Mouse (Mus musculus) midbrain, embryonic 13.5 days (tissue): ENCODE results near the gene Sema5b. TPM values are rescaled to one million over a fixed set of nuclear protein-coding genes. Genes with fewer than 3 reads are reported as not detected.

Experiments
- ATAC-seq: fragments of 200-750 bp; cut with Nextera tagmentation; 2 replicates; pipeline ENCODE4 v1.8.0; 2017; ENCODE audit warnings: mild to moderate bottlenecking, moderate TSS enrichment, moderate library complexity
- H3K27ac ChIP-seq: fragments of 300-500 bp; sonication (generic); 2 replicates; pipeline ENCODE4 v1.5.1; 2015; ENCODE audit warnings: inconsistent platforms, mild to moderate bottlenecking, moderate library complexity
- H3K27me3 ChIP-seq: fragments of 300-500 bp; sonication (generic); 2 replicates; pipeline ENCODE4 v1.6.1; 2015; ENCODE audit warnings: mild to moderate bottlenecking, inconsistent platforms
- H3K36me3 ChIP-seq: fragments of 300-500 bp; sonication (generic); 2 replicates; pipeline ENCODE4 v1.6.1; 2015; ENCODE audit warnings: mild to moderate bottlenecking, inconsistent platforms
- H3K4me1 ChIP-seq: fragments of 300-500 bp; sonication (generic); replicated peaks from 2 replicates; pipeline ENCODE4 v1.6.1; 2015; ENCODE audit warnings: inconsistent platforms
- H3K4me2 ChIP-seq: fragments of 300-500 bp; sonication (generic); replicated peaks from 2 replicates; pipeline ENCODE4 v1.6.1; 2015; ENCODE audit warnings: moderate library complexity, mild to moderate bottlenecking, inconsistent platforms
- H3K4me3 ChIP-seq: fragments of 300-500 bp; sonication (generic); replicated peaks from 2 replicates; pipeline ENCODE4 v1.5.1; 2015; ENCODE audit warnings: mild to moderate bottlenecking, inconsistent platforms
- H3K9ac ChIP-seq: fragments of 300-500 bp; sonication (generic); replicated peaks from 2 replicates; pipeline ENCODE4 v1.6.1; 2015; ENCODE audit warnings: mild to moderate bottlenecking, inconsistent platforms
- H3K9me3 ChIP-seq: fragments of 300-500 bp; sonication (generic); 2 replicates; pipeline ENCODE4 v1.6.1; 2016; ENCODE audit warnings: mild to moderate bottlenecking, inconsistent platforms
- WGBS: fragments of 180-500 bp; shearing (Covaris S2); methylation state at CpG from one replicate; pipeline ENCODE4 v1.1.7; 2015; 5-methylcytosine and 5-hydroxymethylcytosine counted together
- polyA plus RNA-seq: library from polyadenylated mRNA; unstranded; fragments of >200 nt; fragmentation: Nextera tagmentation; extraction: Ambion mirVana; gene quantifications from 2 replicates; pipeline ENCODE4 v1.2.1, GENCODE M21; 2015

The Sema5b gene
- polyA plus RNA-seq, 1 experiment from 2014 or later = 43.6 TPM

DNA sequence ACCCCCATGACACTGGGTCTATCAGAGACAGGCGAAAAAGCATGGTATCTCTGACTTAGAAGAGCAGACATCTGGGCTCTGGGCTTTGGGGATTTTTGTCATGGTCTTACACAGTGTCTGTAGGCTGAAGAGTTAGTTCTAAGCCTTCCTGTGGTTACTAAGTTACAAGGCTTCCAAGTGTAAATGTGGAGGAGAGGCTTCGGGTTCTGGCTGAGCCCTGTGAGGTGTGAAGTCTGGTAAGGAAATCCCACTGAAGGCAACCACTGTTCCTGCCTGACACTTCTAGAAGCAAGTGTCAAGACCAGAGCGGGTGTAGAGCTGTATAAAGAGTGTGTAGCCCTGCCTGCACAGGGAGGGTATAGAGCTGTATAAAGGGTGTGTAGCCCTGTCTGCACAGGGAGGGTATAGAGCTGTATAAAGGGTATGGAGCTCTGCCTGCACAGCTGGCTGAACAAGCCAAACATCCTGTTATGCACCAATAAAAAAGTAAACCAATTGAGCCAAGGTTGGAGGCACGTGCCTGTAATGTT is 42.7 kb downstream of the Sema5b start:
- no peak overlapping the region for H3K27ac ChIP-seq
- H3K9me3 ChIP-seq = no peaks in the 10 kb centered on the region
- H3K36me3 ChIP-seq = no peaks in the 10 kb centered on the region
- ATAC-seq = no peak
- no peak overlapping the region for H3K9ac ChIP-seq
- 74% methylated on average over 4 of the region's 4 CpGs for WGBS
- no peak overlapping the region for H3K4me3 ChIP-seq
- H3K4me1 ChIP-seq = peaks cover 87% of the 10 kb centered on the region
- no peak overlapping the region for H3K4me2 ChIP-seq
- H3K27me3 ChIP-seq = no peaks in the 10 kb centered on the region

DNA sequence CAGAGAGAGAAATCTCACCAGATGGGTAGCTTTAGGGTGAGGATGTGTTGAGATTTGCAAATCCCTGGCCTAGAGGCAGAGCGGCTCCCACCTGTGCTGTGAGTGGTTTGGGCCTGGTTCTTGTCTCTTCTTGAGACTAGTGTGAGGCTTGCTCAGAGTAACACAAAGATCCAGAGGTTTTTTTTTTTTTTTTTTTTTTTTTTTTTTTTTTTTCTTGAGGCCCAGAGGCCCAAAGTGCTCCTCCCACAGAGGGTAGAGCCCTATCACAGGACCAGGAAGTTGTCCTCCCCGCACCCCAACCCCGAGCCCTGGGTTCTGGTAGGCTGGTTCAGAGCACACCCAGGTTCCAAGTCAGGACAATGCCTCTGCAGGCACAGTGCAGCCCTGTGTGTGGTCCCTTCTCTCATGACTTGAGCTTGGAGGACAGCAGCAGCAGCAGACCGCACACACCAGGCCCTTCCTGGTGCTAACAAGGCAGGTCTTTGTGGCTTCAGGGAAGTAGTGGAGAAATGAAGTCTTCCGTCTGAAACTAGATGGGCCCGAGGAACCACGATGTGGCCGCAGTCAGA is 44.3 kb downstream of the Sema5b start:
- 34% methylated on average over 8 of the region's 8 CpGs for WGBS
- Histone ChIP-seq H3K4me2 (no peak overlapping the region), H3K27me3 (no peaks in the 10 kb centered on the region), H3K9ac (no peak overlapping the region), H3K9me3 (no peaks in the 10 kb centered on the region), H3K36me3 (no peaks in the 10 kb centered on the region), H3K27ac (peak overlapping the region; percentile 51; the same call in 1 of the 2 replicates), H3K4me1 (peaks cover 97% of the 10 kb centered on the region), H3K4me3 (no peak overlapping the region)
- 0 out of 2 replicates have a peak, but pooled peaks have one; percentile 1 for ATAC-seq

DNA sequence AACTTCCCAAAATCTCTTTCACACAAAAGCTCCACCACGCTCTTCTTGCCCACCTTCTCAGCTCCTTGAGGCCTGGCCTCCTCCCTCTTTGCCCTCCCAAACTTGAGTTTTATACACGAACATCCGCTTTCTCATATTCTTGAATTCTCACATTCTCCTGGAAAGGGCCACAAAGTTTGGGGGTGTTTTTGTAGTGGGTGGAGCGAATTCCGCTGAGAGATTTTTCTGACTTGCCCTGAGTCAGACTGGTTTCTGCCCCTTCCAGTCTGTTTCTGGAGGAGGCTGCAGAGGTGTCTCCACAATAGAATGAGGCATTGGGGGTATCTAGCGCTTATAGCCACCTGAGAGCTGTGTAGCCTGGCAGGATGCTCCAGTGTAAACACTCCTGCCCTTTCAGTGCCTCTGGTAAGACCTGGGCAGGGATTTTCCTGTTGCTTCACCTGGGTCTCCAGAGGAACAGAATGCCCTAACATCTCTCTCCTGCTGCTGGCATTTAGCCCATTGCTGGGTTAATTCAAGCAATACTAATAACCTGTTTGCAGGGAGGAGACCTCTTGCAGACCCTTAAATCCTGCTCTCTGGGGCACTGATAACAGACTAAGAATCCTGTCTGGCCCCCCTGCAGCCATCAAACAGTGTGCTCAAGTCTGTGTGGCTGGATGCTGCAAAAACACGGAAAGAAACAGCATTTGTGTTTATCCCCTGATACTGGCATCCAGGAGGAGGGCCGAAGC is 46.3 kb downstream of the Sema5b start:
- no peak for ATAC-seq
- Histone ChIP-seq H3K27me3 (no peaks in the 10 kb centered on the region), H3K36me3 (no peaks in the 10 kb centered on the region), H3K4me3 (peak overlapping the region; percentile 1; the same call in 1 of the 2 replicates), H3K9ac (peak overlapping the region; percentile 6), H3K4me1 (peaks cover 93% of the 10 kb centered on the region), H3K4me2 (peak overlapping the region; percentile 46), H3K27ac (peak overlapping the region; percentile 89), H3K9me3 (no peaks in the 10 kb centered on the region)
- 33% methylated on average over 8 of the region's 8 CpGs for WGBS

DNA sequence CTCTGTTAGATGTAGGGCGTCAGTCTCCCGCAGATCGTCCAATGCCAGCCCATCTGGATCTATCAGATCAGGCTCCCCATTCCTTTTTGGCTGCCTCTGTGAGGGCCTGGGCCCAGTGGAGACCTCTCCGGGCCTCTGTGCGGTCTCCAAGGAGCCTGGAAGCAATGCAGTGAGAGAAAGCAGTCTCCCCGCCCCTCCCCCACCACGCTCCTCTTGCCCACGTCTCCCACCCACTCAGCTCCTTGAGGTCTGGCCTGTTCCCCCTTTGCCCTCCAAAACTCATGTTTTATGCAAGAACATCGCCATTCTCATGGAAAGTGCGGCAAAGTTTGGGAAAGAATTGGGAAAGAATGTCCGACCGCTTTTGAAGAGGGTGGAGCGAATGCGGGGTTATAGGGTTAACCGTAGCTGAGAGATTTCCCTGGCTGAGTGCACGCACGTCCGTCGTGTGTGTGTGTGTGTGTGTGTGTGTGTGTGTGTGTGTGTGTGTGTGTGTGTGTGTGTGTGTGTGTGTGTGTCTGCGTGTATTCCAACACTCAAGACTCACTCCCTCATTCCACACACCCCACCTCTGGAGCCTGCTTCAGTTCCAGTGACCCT is 47.0 kb downstream of the Sema5b start:
- ATAC-seq = peak; percentile 75
- WGBS = under 1% methylated on average over 18 of the region's 20 CpGs
- H3K4me3 ChIP-seq = peak overlapping the region; percentile 1; the same call in 1 of the 2 replicates

DNA sequence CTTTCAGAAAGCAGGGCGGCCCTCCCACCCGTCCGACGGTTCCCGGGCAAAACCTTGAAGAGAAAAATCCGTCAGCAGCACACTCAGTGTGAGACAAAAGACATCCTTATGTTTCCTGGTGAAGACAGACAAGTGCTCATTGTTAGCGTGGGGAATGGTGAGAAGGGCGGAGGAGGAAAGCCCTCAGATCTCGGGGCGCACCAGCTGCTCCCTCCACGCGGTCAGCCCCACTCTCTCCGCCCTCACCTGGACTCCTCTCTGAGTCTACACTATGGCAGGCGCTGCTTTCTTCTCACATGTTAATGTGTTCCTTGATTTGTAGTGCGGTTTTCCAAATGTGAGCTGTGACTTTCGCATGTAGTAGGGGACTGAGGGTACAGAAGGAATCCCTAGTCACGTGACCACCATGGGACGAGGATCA is 47.8 kb downstream of the Sema5b start:
- WGBS = 4% methylated on average over 18 of the region's 18 CpGs
- no peaks in the 10 kb centered on the region for H3K9me3 ChIP-seq
- no peak overlapping the region; the same call in 1 of the 2 replicates for H3K9ac ChIP-seq
- peaks cover 5% of the 10 kb centered on the region for H3K36me3 ChIP-seq
- ATAC-seq = peak; percentile 7; the same call in 1 of the 2 replicates
- H3K27ac ChIP-seq = peak overlapping the region; percentile 89
- H3K4me2 ChIP-seq = peak overlapping the region; percentile 40
- peaks cover 88% of the 10 kb centered on the region for H3K4me1 ChIP-seq
- H3K27me3 ChIP-seq = no peaks in the 10 kb centered on the region
- H3K4me3 ChIP-seq = 0 out of 2 replicates have a peak overlapping the region, but pooled peaks have one; percentile 8

More for the DNA sequence above, 47.0 kb downstream of the Sema5b start:
- Histone ChIP-seq H3K9ac (peak overlapping the region; percentile 6; the same call in 1 of the 2 replicates), H3K4me1 (peaks cover 94% of the 10 kb centered on the region), H3K9me3 (no peaks in the 10 kb centered on the region), H3K36me3 (no peaks in the 10 kb centered on the region), H3K4me2 (peak overlapping the region; percentile 46), H3K27me3 (no peaks in the 10 kb centered on the region), H3K27ac (peak overlapping the region; percentile 89)

DNA sequence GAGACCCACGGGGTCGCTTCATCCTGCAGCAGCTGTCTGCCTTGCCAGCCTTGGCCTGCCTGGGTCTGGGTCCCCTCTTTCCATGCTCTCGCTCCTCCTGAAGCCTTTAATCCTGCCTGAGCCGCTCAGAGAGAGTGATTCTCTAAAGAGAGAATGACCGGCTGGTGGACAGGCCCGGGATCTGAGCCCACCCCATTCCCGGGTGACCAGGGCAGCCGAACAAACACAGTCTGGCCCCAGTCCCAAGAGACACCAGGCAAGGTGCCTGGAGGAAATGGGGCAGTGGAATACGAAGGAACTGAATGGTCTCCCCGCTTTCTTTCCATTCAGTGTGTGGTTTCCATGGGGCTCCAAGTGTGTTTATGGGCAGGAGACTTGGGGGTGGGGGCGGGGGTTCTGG is 50.8 kb downstream of the Sema5b start:
- Histone ChIP-seq H3K9me3 (no peaks in the 10 kb centered on the region), H3K4me2 (peak overlapping the region; percentile 32), H3K27ac (peak overlapping the region; percentile 65), H3K9ac (peak overlapping the region; percentile 42; the same call in 1 of the 2 replicates), H3K36me3 (peaks cover 6% of the 10 kb centered on the region), H3K4me3 (no peak overlapping the region), H3K27me3 (no peaks in the 10 kb centered on the region), H3K4me1 (peaks cover 84% of the 10 kb centered on the region)
- WGBS = 9% methylated on average over 11 of the region's 11 CpGs
- peak; percentile 31; the same call in 1 of the 2 replicates for ATAC-seq

DNA sequence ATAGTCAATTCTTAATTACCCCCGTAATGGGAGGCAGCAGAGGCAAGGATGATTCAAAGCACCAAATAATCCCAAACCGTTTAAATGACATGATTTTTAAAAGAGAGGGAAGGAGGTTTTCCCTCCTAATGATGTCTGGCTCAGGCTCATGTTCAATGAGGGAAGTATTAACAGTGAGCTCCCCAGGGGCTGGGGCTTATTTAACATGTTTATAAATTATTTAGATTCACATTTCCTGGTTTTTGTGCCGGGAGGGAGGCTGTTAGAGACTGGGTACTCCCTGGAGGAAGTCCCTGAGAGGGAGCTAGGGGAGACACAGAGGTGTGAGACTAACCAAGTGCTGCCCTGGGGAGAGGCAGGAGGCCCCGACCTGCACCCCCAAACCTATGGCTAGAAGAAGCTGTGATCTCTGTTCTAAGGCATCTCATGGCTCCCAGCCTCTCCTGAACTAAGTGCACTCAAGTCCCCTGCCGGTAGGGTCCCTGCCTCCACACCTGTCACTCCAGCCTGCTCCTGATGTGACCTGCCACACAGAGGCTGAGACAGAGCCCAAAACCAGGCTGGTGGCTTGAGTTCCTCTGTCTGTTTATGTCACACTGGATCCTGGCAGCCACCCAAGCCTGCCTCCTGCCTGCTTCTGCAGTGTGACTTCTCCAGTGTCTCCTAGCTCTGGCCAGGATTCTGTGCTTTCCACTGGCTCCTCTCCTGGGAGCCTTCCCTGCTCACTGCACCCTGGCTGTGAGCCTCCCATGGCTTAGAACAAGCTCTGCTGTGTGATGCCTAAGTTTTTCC is 51.5 kb downstream of the Sema5b start:
- Histone ChIP-seq H3K4me3 (no peak overlapping the region), H3K27me3 (no peaks in the 10 kb centered on the region), H3K4me2 (peak overlapping the region; percentile 32; the same call in 1 of the 2 replicates), H3K36me3 (peaks cover 6% of the 10 kb centered on the region), H3K9ac (no peak overlapping the region), H3K4me1 (peaks cover 84% of the 10 kb centered on the region), H3K27ac (peak overlapping the region; percentile 65), H3K9me3 (no peaks in the 10 kb centered on the region)
- 19% methylated on average over 5 of the region's 5 CpGs for WGBS
- peak; percentile 28 for ATAC-seq

DNA sequence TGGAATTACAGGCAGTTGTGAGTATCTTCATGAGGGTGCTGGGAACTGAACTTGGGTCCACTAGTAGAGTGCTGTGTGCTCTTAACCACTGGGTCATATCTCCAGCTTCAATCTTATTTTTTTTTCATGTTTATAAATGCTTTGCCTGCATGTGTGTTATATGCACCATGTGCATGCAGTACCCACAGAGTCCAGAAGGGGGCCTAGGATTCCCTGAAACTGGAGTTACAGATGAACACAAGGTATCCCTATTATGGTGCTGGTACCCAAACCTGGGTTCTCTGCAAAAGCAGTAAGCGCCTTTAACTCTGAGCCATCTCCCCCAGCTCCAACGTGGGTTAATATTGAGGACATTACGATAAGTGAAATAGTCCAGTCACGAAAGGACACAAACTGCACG is 52.5 kb downstream of the Sema5b start:
- H3K9me3 ChIP-seq = no peaks in the 10 kb centered on the region
- no peak overlapping the region for H3K4me3 ChIP-seq
- no peak overlapping the region for H3K27ac ChIP-seq
- WGBS = 98% methylated on average over 5 of the region's 5 CpGs
- peaks cover 83% of the 10 kb centered on the region for H3K4me1 ChIP-seq
- H3K36me3 ChIP-seq = peaks cover 6% of the 10 kb centered on the region
- no peak overlapping the region for H3K4me2 ChIP-seq
- H3K9ac ChIP-seq = no peak overlapping the region
- H3K27me3 ChIP-seq = no peaks in the 10 kb centered on the region
- ATAC-seq = no peak

DNA sequence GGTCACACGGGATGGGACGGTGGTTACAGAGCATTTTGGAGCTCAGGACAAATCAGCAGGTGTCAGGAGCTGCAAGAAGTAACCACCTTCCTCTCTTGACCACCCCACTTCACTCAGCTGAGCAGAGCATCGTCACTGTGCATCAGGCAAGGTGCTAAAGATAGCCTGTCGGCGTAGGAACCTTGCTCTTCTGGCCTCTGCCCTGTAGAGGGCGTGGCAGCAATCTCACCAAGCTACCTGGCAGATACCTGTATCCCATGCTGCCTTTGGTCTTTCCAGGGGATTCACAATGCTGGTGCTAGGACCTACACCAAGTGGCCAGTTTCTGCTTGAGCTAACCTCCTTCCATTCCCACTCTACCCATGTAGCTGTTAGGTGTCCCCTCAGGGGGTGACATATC is 55.3 kb downstream of the Sema5b start:
- Histone ChIP-seq H3K4me3 (no peak overlapping the region), H3K4me1 (peaks cover 82% of the 10 kb centered on the region), H3K27me3 (no peaks in the 10 kb centered on the region), H3K4me2 (no peak overlapping the region), H3K36me3 (peaks cover 6% of the 10 kb centered on the region), H3K9ac (no peak overlapping the region), H3K27ac (peak overlapping the region; percentile 63), H3K9me3 (no peaks in the 10 kb centered on the region)
- ATAC-seq = peak; percentile 4; the same call in 1 of the 2 replicates
- WGBS = 53% methylated on average over 6 of the region's 6 CpGs

DNA sequence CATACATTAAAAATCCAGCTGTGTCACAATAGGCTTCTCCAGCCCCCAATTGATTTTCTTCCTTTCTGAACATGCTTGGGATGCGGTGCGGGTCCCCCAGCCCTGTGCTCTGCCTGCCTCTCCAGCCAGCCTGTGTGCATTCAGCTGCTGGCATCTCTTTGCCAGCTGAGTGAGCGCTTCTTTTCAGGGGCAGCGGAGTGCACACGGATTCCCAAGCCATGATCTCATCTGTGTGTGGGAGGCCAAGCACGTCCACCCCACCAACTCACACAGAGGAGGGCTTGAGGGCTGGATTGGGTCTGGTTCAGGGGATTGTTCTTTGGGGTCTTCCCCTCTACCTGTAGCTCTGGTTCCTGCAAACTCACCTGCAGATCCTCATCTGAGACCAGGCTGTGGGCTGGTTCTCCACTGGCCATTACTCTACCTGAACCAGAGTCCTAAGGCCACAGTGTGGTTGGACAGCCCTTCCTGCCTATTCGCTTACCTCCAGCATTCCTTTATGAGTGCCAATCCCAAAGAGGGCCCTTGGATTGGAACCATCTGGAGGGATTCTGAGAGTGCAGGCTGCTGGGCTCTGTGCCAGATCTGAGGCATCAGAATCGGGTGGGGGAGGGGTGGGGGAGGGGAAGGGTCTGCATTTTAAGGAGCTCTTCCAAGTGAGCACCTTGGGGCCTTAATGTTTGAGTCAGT is 55.9 kb downstream of the Sema5b start:
- Histone ChIP-seq H3K4me1 (peaks cover 78% of the 10 kb centered on the region), H3K4me3 (no peak overlapping the region), H3K27me3 (no peaks in the 10 kb centered on the region), H3K9me3 (no peaks in the 10 kb centered on the region), H3K27ac (peak overlapping the region; percentile 63), H3K4me2 (no peak overlapping the region), H3K9ac (no peak overlapping the region), H3K36me3 (peaks cover 6% of the 10 kb centered on the region)
- WGBS = 24% methylated on average over 8 of the region's 8 CpGs
- peak; percentile 53 for ATAC-seq

DNA sequence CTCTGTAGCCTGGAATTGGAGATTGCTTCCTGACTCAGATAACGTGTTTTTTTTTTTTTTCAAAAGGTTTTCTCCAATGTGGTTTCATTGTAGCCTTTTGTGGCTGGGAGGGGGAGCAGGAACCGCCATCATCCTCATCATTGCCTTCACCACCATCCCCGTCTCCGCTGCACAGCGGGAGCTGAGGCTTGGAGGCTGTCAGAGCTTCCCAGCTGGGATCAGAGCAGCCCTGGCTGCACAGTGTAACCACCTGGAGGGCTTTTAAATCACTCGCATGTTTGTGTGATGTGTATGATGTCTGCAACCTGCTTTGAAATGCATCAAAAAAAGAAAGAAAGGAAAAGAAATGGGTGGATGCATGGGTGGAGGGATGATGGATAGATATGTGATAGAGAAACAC is 57.0 kb downstream of the Sema5b start:
- Histone ChIP-seq H3K9ac (no peak overlapping the region), H3K27me3 (no peaks in the 10 kb centered on the region), H3K36me3 (peaks cover 6% of the 10 kb centered on the region), H3K9me3 (no peaks in the 10 kb centered on the region), H3K27ac (peak overlapping the region; percentile 61), H3K4me1 (peaks cover 78% of the 10 kb centered on the region), H3K4me2 (peak overlapping the region; percentile 17; the same call in 1 of the 2 replicates), H3K4me3 (no peak overlapping the region)
- ATAC-seq = peak; percentile 49
- 11% methylated on average over 6 of the region's 6 CpGs for WGBS
